Mouse (Mus musculus) hindbrain, embryonic 11.5 days (tissue): Measurements from ENCODE around the gene Mrpl1. TPM values are rescaled to one million over a fixed set of nuclear protein-coding genes. Genes with fewer than 3 reads are reported as not detected.

Experiments used
- ATAC-seq: fragments of 200-750 bp; cut with Nextera tagmentation; 2 replicates; pipeline ENCODE4 v1.8.0; 2017; ENCODE audit warnings: mild to moderate bottlenecking, moderate TSS enrichment, moderate library complexity; ENCODE audit not compliant: low FRiP score
- DNase-seq: peaks from one replicate; pipeline ENCODE4 v3.0.0-alpha.2; 2015; ENCODE audit warnings: low spot score
- H3K27ac ChIP-seq: fragments of 300-500 bp; sonication (generic); 2 replicates; pipeline ENCODE4 v1.5.1; 2014; ENCODE audit warnings: mild to moderate bottlenecking, low read depth, low read length
- H3K27me3 ChIP-seq: fragments of 300-500 bp; sonication (generic); 2 replicates; pipeline ENCODE4 v1.6.1; 2014; ENCODE audit warnings: mild to moderate bottlenecking, low read length, moderate library complexity, mixed read lengths; ENCODE audit not compliant: control insufficient read depth, insufficient read depth
- H3K36me3 ChIP-seq: fragments of 300-500 bp; sonication (generic); 2 replicates; pipeline ENCODE4 v1.6.1; 2014; ENCODE audit warnings: mild to moderate bottlenecking, low read length, moderate library complexity, mixed read lengths; ENCODE audit not compliant: control insufficient read depth, insufficient read depth
- H3K4me1 ChIP-seq: fragments of 300-500 bp; sonication (generic); replicated peaks from 2 replicates; pipeline ENCODE4 v1.6.1; 2014; ENCODE audit warnings: low read length, mixed read lengths; ENCODE audit not compliant: control insufficient read depth, insufficient read depth
- H3K4me2 ChIP-seq: fragments of 300-500 bp; sonication (generic); replicated peaks from 2 replicates; pipeline ENCODE4 v1.6.1; 2014; ENCODE audit warnings: mild to moderate bottlenecking, low read depth, low read length
- H3K4me3 ChIP-seq: fragments of 300-500 bp; sonication (generic); 2 replicates; pipeline ENCODE4 v1.5.1; 2014; ENCODE audit warnings: low read depth, low read length
- H3K9ac ChIP-seq: fragments of 300-500 bp; sonication (generic); 2 replicates; pipeline ENCODE4 v1.6.1; 2014; ENCODE audit warnings: low read depth, low read length
- H3K9me3 ChIP-seq: fragments of 300-500 bp; sonication (generic); 2 replicates; pipeline ENCODE4 v1.6.1; 2016; ENCODE audit warnings: low read length; ENCODE audit not compliant: control insufficient read depth
- WGBS: fragments of 180-500 bp; shearing (Covaris S2); extraction: QIAGEN DNeasy Blood & Tissue Kit; methylation state at CpG from one replicate; pipeline ENCODE4 v1.1.7; 2014; 5-methylcytosine and 5-hydroxymethylcytosine counted together
- polyA plus RNA-seq: library from polyadenylated mRNA; unstranded; fragments of >200 nt; fragmentation: Nextera tagmentation; extraction: Ambion mirVana; gene quantifications from 2 replicates; pipeline ENCODE4 v1.2.1, GENCODE M21; 2014

Mrpl1 gene
- polyA plus RNA-seq, 1 experiment from 2014 or later = 21.3 TPM

GRCm38 (mm10) chr5:96221298-96221697 lies 12.0 kb downstream of the Mrpl1 start:
- no peak for DNase-seq
- H3K4me3 ChIP-seq = no peak overlapping the region
- no peak overlapping the region for H3K4me2 ChIP-seq
- H3K4me1 ChIP-seq = no peaks in the 10 kb centered on the region
- H3K36me3 ChIP-seq = no peaks in the 10 kb centered on the region
- no peaks in the 10 kb centered on the region for H3K27me3 ChIP-seq
- no peak overlapping the region for H3K9ac ChIP-seq
- ATAC-seq = no peak
- no peak overlapping the region for H3K27ac ChIP-seq
- 94% methylated on average over 1 of the region's 1 CpGs for WGBS
- no peaks in the 10 kb centered on the region for H3K9me3 ChIP-seq

GRCm38 (mm10) chr5:96221812-96222585 lies 12.7 kb downstream of the Mrpl1 start:
- no peaks in the 10 kb centered on the region for H3K9me3 ChIP-seq
- H3K9ac ChIP-seq = no peak overlapping the region
- no peak overlapping the region for H3K4me2 ChIP-seq
- WGBS = 61% methylated on average over 5 of the region's 5 CpGs
- H3K4me3 ChIP-seq = no peak overlapping the region
- DNase-seq (no peak), ATAC-seq (no peak)
- H3K36me3 ChIP-seq = no peaks in the 10 kb centered on the region
- no peaks in the 10 kb centered on the region for H3K4me1 ChIP-seq
- no peaks in the 10 kb centered on the region for H3K27me3 ChIP-seq
- H3K27ac ChIP-seq = no peak overlapping the region

GRCm38 (mm10) chr5:96222964-96223363 lies 13.7 kb downstream of the Mrpl1 start:
- 96% methylated on average over 3 of the region's 3 CpGs for WGBS
- no peak overlapping the region for H3K4me2 ChIP-seq

GRCm38 (mm10) chr5:96226490-96226889 lies 17.2 kb downstream of the Mrpl1 start:
- Histone ChIP-seq H3K27me3 (no peaks in the 10 kb centered on the region), H3K27ac (no peak overlapping the region), H3K36me3 (no peaks in the 10 kb centered on the region), H3K4me1 (no peaks in the 10 kb centered on the region), H3K9ac (no peak overlapping the region), H3K4me3 (no peak overlapping the region), H3K9me3 (no peaks in the 10 kb centered on the region), H3K4me2 (no peak overlapping the region)
- no peak for DNase-seq
- ATAC-seq = no peak
- 96% methylated on average over 8 of the region's 8 CpGs for WGBS

More at GRCm38 (mm10) chr5:96222964-96223363, 13.7 kb downstream of the Mrpl1 start:
- no peak overlapping the region for H3K4me3 ChIP-seq
- H3K9ac ChIP-seq = no peak overlapping the region
- H3K27ac ChIP-seq = no peak overlapping the region
- ATAC-seq = no peak
- H3K9me3 ChIP-seq = no peaks in the 10 kb centered on the region
- H3K27me3 ChIP-seq = no peaks in the 10 kb centered on the region
- no peak for DNase-seq
- H3K36me3 ChIP-seq = no peaks in the 10 kb centered on the region
- H3K4me1 ChIP-seq = no peaks in the 10 kb centered on the region

GRCm38 (mm10) chr5:96228967-96229366 lies 19.7 kb downstream of the Mrpl1 start:
- no peak overlapping the region for H3K4me2 ChIP-seq
- DNase-seq = no peak
- H3K27ac ChIP-seq = no peak overlapping the region
- no peak overlapping the region for H3K9ac ChIP-seq
- no peaks in the 10 kb centered on the region for H3K9me3 ChIP-seq
- H3K27me3 ChIP-seq = no peaks in the 10 kb centered on the region
- H3K4me3 ChIP-seq = no peak overlapping the region
- no peak for ATAC-seq
- WGBS = 93% methylated on average over 2 of the region's 2 CpGs
- H3K36me3 ChIP-seq = no peaks in the 10 kb centered on the region
- no peaks in the 10 kb centered on the region for H3K4me1 ChIP-seq

GRCm38 (mm10) chr5:96238797-96239196 lies 29.5 kb downstream of the Mrpl1 start:
- Histone ChIP-seq H3K27ac (no peak overlapping the region), H3K9me3 (no peaks in the 10 kb centered on the region), H3K4me3 (no peak overlapping the region), H3K36me3 (no peaks in the 10 kb centered on the region), H3K4me1 (no peaks in the 10 kb centered on the region), H3K27me3 (no peaks in the 10 kb centered on the region), H3K9ac (no peak overlapping the region), H3K4me2 (no peak overlapping the region)
- ATAC-seq (no peak), DNase-seq (no peak)
- 94% methylated on average over 5 of the region's 5 CpGs for WGBS

GRCm38 (mm10) chr5:96240856-96241255 lies 31.6 kb downstream of the Mrpl1 start:
- Histone ChIP-seq H3K4me2 (no peak overlapping the region), H3K27ac (no peak overlapping the region), H3K4me1 (no peaks in the 10 kb centered on the region), H3K27me3 (no peaks in the 10 kb centered on the region), H3K4me3 (no peak overlapping the region), H3K9ac (no peak overlapping the region), H3K36me3 (no peaks in the 10 kb centered on the region), H3K9me3 (no peaks in the 10 kb centered on the region)
- no peak for DNase-seq
- 90% methylated on average over 1 of the region's 1 CpGs for WGBS
- no peak for ATAC-seq

- H3K4me2 ChIP-seq = no peak overlapping the region
- no peaks in the 10 kb centered on the region for H3K9me3 ChIP-seq
- no peak overlapping the region for H3K27ac ChIP-seq
- ATAC-seq (no peak), DNase-seq (no peak)
- no peaks in the 10 kb centered on the region for H3K36me3 ChIP-seq
- 82% methylated on average over 1 of the region's 1 CpGs for WGBS
- H3K27me3 ChIP-seq = no peaks in the 10 kb centered on the region
- H3K9ac ChIP-seq = no peak overlapping the region
- H3K4me1 ChIP-seq = no peaks in the 10 kb centered on the region
- no peak overlapping the region for H3K4me3 ChIP-seq
These were observed 35.2 kb downstream of the Mrpl1 start for GRCm38 (mm10) chr5:96244511-96244910.

GRCm38 (mm10) chr5:96253995-96254394 lies 44.7 kb downstream of the Mrpl1 start:
- DNase-seq (no peak), ATAC-seq (no peak)
- no peak overlapping the region for H3K9ac ChIP-seq
- WGBS = 79% methylated on average over 2 of the region's 2 CpGs
- no peaks in the 10 kb centered on the region for H3K4me1 ChIP-seq
- H3K27ac ChIP-seq = no peak overlapping the region
- H3K4me2 ChIP-seq = no peak overlapping the region
- no peaks in the 10 kb centered on the region for H3K27me3 ChIP-seq
- H3K36me3 ChIP-seq = no peaks in the 10 kb centered on the region
- H3K9me3 ChIP-seq = no peaks in the 10 kb centered on the region
- no peak overlapping the region for H3K4me3 ChIP-seq
